Mouse (Mus musculus): ENCODE measurements around the gene Pthlh. TPM values are rescaled to one million over a fixed set of nuclear protein-coding genes. Genes with fewer than 3 reads are reported as not detected.

The Pthlh gene
- polyA plus RNA-seq, 1 experiment from 2014 or later, result 1.6 TPM

DNA sequence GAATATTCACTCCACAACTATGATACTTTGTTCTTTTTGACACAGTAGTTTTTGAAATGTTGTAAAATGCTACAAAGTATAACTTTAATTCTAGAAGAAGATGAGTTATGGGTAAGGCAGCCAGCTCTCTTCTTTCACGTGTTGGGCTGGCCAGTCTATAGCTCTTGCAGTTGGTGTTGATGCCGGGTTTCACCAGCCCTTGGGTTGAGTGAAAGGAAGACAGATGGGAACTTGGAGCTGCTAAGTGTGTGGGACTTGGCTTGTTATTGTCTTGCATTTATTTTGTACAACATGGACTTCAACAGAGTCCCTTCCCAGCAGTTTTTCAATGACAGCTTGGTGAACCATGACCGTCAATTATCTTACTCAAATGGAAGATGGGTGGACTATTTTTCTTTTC lies 16.2 kb downstream of the Pthlh start:
- Histone ChIP-seq H3K4me3 (no peak overlapping the region), H3K9me3 (replicated peaks) (no peaks in the 10 kb centered on the region), H3K4me1 (no peaks in the 10 kb centered on the region), H3K27me3 (no peaks in the 10 kb centered on the region), H3K36me3 (ENCODE audit: poor library complexity, severe bottlenecking) (no peaks in the 10 kb centered on the region), H3K9ac (no peak overlapping the region), H3K27ac (no peak overlapping the region), H3K4me2 (no peak overlapping the region)
- WGBS, result 84% methylated on average over 3 of the region's 3 CpGs
- ATAC-seq, result no peak

DNA sequence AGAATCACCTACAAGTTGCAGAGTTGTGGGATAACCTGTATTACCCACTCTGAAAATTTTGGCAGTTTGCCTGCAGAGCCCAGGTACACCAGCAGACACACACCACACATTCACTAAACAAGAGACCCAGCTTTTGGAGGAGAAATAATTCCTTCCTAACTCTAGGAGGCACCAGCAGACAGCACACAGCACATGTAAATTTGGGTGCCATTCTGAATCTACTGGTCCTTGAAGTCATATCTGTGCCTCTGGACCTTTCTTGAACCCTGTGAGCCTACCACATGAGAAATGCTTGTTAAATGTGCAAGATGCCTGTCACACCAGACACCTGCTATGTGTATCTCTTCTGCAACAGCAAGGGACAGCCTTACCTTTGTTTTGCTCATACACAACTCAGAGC lies 19.7 kb downstream of the Pthlh start:
- ATAC-seq, result no peak
- H3K36me3 ChIP-seq (ENCODE audit: poor library complexity, severe bottlenecking), result no peaks in the 10 kb centered on the region
- H3K27ac ChIP-seq, result no peak overlapping the region
- H3K4me3 ChIP-seq, result no peak overlapping the region
- H3K4me1 ChIP-seq, result no peaks in the 10 kb centered on the region
- H3K9me3 ChIP-seq (replicated peaks), result no peaks in the 10 kb centered on the region
- H3K9ac ChIP-seq, result no peak overlapping the region
- H3K4me2 ChIP-seq, result no peak overlapping the region
- H3K27me3 ChIP-seq, result no peaks in the 10 kb centered on the region

DNA sequence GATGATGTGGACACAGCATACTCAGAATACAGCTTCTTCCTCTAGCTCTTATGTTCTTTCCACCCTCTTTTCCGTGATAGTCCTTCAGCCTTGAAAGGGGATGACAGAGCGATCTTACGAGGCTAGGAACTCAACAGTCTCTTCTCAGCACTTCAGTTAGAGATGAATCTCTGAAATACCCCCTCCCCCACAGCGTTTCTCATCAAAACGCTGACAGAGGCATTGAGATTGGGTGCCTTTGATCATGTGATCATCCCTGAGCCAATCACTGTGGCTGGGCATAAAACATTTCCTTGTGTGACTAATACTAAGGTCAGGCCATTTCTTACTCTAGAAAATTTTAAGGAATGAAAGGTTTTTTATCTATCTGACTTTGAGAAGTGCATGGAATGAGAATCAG lies 20.3 kb downstream of the Pthlh start:
- Histone ChIP-seq H3K27me3 (no peaks in the 10 kb centered on the region), H3K27ac (no peak overlapping the region), H3K9me3 (replicated peaks) (no peaks in the 10 kb centered on the region), H3K9ac (no peak overlapping the region), H3K4me2 (no peak overlapping the region), H3K36me3 (ENCODE audit: poor library complexity, severe bottlenecking) (no peaks in the 10 kb centered on the region), H3K4me1 (no peaks in the 10 kb centered on the region), H3K4me3 (no peak overlapping the region)
- no peak; the same call in 1 of the 2 replicates for ATAC-seq
- 63% methylated on average over 5 of the region's 5 CpGs for WGBS

DNA sequence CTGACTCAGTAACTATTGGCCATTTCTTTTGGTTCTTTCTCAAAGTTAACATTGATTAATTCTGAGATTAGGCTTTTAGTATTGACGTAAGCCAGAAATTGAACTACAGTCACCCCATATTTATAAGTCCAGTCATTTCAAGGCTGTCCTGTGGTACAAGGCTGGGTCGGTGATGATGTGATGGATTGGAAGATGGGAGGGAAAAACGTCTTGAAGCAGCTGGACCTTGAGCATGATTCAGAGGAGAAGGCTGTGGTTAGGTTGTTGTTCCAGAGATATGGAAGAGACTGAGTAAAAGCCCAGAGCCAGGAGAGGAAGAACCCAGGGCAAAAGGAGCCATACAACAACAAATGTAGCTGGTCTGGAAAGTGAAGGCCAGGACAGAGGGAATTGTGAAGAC lies 22.4 kb downstream of the Pthlh start:
- Histone ChIP-seq H3K4me2 (no peak overlapping the region), H3K27ac (no peak overlapping the region), H3K4me3 (no peak overlapping the region), H3K9ac (no peak overlapping the region), H3K27me3 (no peaks in the 10 kb centered on the region), H3K36me3 (ENCODE audit: poor library complexity, severe bottlenecking) (no peaks in the 10 kb centered on the region), H3K9me3 (replicated peaks) (no peaks in the 10 kb centered on the region), H3K4me1 (no peaks in the 10 kb centered on the region)
- no peak for ATAC-seq
- WGBS, result 81% methylated on average over 3 of the region's 3 CpGs

DNA sequence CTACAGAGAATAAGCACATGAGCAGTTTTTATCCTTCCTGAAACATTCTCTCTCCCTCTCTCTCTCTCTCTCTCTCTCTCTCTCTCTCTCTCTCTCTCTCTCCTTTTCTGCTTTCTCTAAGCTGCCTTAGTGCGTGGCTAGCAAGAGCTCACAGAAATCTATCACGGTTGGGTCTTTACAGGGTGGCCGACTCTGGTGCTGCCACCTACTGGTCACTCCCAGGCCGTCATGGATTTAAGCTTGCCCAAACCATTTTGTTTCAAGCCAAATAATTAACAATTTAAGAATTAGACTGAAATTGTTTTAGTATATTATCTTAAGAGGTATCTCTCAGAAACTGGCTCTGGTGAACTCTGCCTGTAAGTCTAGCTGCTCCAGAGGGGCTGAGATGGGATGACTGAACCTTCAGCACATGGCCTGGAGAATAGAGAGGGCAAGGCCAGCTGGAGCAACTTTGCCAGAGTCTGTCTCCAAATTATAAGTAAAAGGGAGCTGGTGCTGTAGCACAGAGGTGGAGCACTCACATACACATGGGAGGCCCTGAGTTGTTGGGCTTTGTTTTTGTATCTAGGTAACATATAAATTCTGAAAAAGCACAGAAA lies 23.7 kb downstream of the Pthlh start:
- Histone ChIP-seq H3K4me1 (no peaks in the 10 kb centered on the region), H3K9me3 (replicated peaks) (no peaks in the 10 kb centered on the region), H3K4me2 (no peak overlapping the region), H3K27ac (no peak overlapping the region), H3K4me3 (no peak overlapping the region), H3K36me3 (ENCODE audit: poor library complexity, severe bottlenecking) (no peaks in the 10 kb centered on the region), H3K9ac (no peak overlapping the region), H3K27me3 (no peaks in the 10 kb centered on the region)
- 0% methylated on average over 3 of the region's 4 CpGs for WGBS
- peak; percentile 91 for ATAC-seq

DNA sequence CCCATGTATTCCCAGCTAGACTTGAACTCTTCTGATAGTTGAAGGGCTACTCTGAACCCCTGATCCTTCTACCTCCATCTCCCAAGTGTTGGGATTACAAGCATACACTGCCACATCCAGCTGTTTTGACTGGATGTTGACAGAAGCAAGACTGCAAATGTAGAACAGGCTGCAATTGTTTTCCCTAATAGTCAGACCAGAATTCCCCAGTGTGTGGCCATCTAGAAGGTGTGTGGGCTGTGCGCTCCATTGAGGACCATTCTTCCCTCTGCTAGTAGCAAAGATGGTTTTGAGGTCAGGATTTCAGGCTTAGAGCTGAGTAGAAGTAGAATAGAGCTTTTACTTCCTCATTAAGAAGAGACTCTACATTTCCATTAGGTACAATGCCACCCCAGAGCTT lies 37.3 kb downstream of the Pthlh start:
- 94% methylated on average over 1 of the region's 1 CpGs for WGBS
- no peak overlapping the region for H3K27ac ChIP-seq
- H3K36me3 ChIP-seq (ENCODE audit: poor library complexity, severe bottlenecking), result no peaks in the 10 kb centered on the region
- no peak overlapping the region for H3K4me2 ChIP-seq
- no peaks in the 10 kb centered on the region for H3K4me1 ChIP-seq
- no peaks in the 10 kb centered on the region for H3K27me3 ChIP-seq
- no peak overlapping the region for H3K4me3 ChIP-seq
- H3K9me3 ChIP-seq (replicated peaks), result no peaks in the 10 kb centered on the region
- H3K9ac ChIP-seq, result no peak overlapping the region
- ATAC-seq, result no peak

DNA sequence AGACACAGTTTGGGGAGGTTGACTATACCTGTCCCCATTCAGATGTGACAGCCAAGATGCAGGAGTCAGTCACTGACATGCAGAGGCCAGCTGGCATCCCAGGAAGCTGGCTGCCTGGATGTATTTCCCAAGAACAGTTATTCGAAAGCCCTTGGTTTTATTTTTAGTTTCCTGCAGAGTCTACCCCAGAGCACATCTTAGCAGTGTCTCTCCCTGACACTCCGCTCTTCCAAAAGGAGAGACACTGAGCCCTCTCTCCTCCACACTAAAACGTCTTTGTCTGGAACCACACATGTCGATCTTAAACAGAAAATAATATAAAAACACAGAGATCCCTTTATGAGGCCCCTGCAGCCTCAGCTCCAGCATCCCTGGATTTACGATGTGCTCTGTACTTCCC lies 44.9 kb downstream of the Pthlh start:
- ATAC-seq, result no peak
- no peak overlapping the region for H3K4me3 ChIP-seq
- 86% methylated on average over 5 of the region's 5 CpGs for WGBS
- no peak overlapping the region for H3K27ac ChIP-seq
- H3K9ac ChIP-seq, result no peak overlapping the region
- H3K4me1 ChIP-seq, result no peaks in the 10 kb centered on the region
- no peak overlapping the region for H3K4me2 ChIP-seq
- no peaks in the 10 kb centered on the region for H3K36me3 ChIP-seq (ENCODE audit: poor library complexity, severe bottlenecking)
- no peaks in the 10 kb centered on the region for H3K9me3 ChIP-seq (replicated peaks)
- no peaks in the 10 kb centered on the region for H3K27me3 ChIP-seq

DNA sequence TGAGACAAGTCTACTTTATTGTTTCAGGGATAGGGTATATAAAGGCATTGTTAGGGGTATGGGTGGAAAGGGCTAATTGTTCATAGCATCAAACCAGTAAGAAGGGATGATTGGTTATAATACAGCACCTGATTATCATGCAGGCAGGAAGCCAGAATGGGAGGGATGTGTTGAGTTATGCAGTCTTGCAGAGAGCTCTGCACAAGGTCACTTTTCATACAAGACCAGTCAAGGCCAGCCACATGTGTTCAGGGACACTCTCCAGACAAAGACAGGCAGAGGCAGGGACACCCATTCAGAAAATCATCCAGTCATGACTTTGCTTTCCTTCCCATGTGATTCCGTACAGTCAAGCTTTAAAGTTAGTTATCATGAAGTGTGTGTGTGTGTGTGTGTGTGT lies 47.8 kb downstream of the Pthlh start:
- 90% methylated on average over 1 of the region's 1 CpGs for WGBS
- Histone ChIP-seq H3K27ac (no peak overlapping the region), H3K4me2 (no peak overlapping the region), H3K4me1 (no peaks in the 10 kb centered on the region), H3K27me3 (no peaks in the 10 kb centered on the region), H3K9me3 (replicated peaks) (no peaks in the 10 kb centered on the region), H3K9ac (no peak overlapping the region), H3K4me3 (no peak overlapping the region), H3K36me3 (ENCODE audit: poor library complexity, severe bottlenecking) (no peaks in the 10 kb centered on the region)
- no peak for ATAC-seq

DNA sequence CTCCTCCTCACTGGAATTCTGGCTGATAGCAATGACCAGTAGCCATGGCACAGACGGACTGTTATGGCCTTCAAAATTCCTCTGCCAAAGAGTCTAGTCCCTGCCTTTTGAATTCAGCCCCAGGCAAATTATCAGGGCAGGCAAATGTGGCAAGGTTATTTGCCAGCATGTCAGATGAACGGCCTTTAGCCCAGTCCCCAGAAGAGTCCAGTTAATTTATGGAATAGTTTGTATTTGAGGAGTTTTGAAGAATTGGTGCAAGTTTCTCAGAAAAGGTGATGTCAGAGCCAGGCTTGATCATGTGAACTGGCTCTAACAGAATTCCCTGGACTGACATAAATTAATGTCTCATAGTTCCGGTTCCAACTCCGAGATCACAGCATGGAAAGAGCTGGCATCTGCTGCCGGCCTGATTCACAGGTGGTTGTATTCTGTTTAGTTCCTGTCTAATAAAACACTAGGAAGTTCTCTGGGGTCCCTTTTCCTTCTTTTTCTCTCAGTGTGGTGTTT lies 56.1 kb downstream of the Pthlh start:
- H3K9me3 ChIP-seq (replicated peaks), result no peaks in the 10 kb centered on the region
- H3K4me2 ChIP-seq, result no peak overlapping the region
- no peak overlapping the region for H3K27ac ChIP-seq
- H3K4me1 ChIP-seq, result no peaks in the 10 kb centered on the region
- 86% methylated on average over 5 of the region's 5 CpGs for WGBS
- H3K9ac ChIP-seq, result no peak overlapping the region
- H3K36me3 ChIP-seq (ENCODE audit: poor library complexity, severe bottlenecking), result no peaks in the 10 kb centered on the region
- no peak overlapping the region for H3K4me3 ChIP-seq
- H3K27me3 ChIP-seq, result no peaks in the 10 kb centered on the region
- no peak for ATAC-seq

Other genes starting within 250 kb of the Pthlh start
- gene Rep15, start 231.6 kb downstream of the Pthlh start, polyA plus RNA-seq (2015; fragmentation: Nextera tagmentation; extraction: Ambion mirVana), result 0.62 and 0.97 TPM in 2 replicates
- gene Mrps35, start 221.4 kb downstream of the Pthlh start, polyA plus RNA-seq (2015; fragmentation: Nextera tagmentation; extraction: Ambion mirVana), result 99.0 and 112 TPM in 2 replicates
- gene Mansc4, start 177.2 kb downstream of the Pthlh start, polyA plus RNA-seq (2015; fragmentation: Nextera tagmentation; extraction: Ambion mirVana), result 0.49 and 0.58 TPM in 2 replicates
- 3.9 and 4.0 TPM in 2 replicates for gene Klhl42, start 172.8 kb downstream of the Pthlh start, polyA plus RNA-seq (2015; fragmentation: Nextera tagmentation; extraction: Ambion mirVana)
- 31.4 and 32.4 TPM in 2 replicates for gene Ccdc91, start 211.6 kb upstream of the Pthlh start, polyA plus RNA-seq (2015; fragmentation: Nextera tagmentation; extraction: Ambion mirVana)